Mouse (Mus musculus) embryonic facial prominence, embryonic 15.5 days (tissue): ENCODE results near the gene Fam107b. TPM values are rescaled to one million over a fixed set of nuclear protein-coding genes. Genes with fewer than 3 reads are reported as not detected.

ENCODE experiments used
- ATAC-seq: fragments of 200-750 bp; cut with Nextera tagmentation; 2 replicates; pipeline ENCODE4 v1.8.0; 2017; ENCODE audit warnings: low read depth, moderate TSS enrichment; ENCODE audit not compliant: insufficient number of reproducible peaks, low FRiP score, low TSS enrichment
- H3K27ac ChIP-seq: fragments of 300-500 bp; sonication (generic); replicated peaks from 2 replicates; pipeline ENCODE4 v1.5.1; 2015; ENCODE audit warnings: mild to moderate bottlenecking, inconsistent platforms
- H3K27me3 ChIP-seq: fragments of 300-500 bp; sonication (generic); 2 replicates; pipeline ENCODE4 v1.6.1; 2015; ENCODE audit warnings: inconsistent platforms
- H3K36me3 ChIP-seq: fragments of 300-500 bp; sonication (generic); 2 replicates; pipeline ENCODE4 v1.6.1; 2015; ENCODE audit warnings: mild to moderate bottlenecking, inconsistent platforms
- H3K4me1 ChIP-seq: fragments of 300-500 bp; sonication (generic); 2 replicates; pipeline ENCODE4 v1.6.1; 2015; ENCODE audit warnings: inconsistent platforms
- H3K4me2 ChIP-seq: fragments of 300-500 bp; sonication (generic); replicated peaks from 2 replicates; pipeline ENCODE4 v1.6.1; 2015; ENCODE audit warnings: mild to moderate bottlenecking, inconsistent platforms
- H3K4me3 ChIP-seq: fragments of 300-500 bp; sonication (generic); replicated peaks from 2 replicates; pipeline ENCODE4 v1.5.1; 2015; ENCODE audit warnings: mild to moderate bottlenecking, inconsistent platforms
- H3K9ac ChIP-seq: fragments of 300-500 bp; sonication (generic); 2 replicates; pipeline ENCODE4 v1.6.1; 2015; ENCODE audit warnings: inconsistent platforms
- H3K9me3 ChIP-seq: fragments of 300-500 bp; sonication (generic); replicated peaks from 2 replicates; pipeline ENCODE4 v1.6.1; 2016; ENCODE audit warnings: inconsistent platforms
- WGBS: fragments of 180-500 bp; shearing (Covaris S2); methylation state at CpG from one replicate; pipeline ENCODE4 v1.1.7; 2015; 5-methylcytosine and 5-hydroxymethylcytosine counted together
- polyA plus RNA-seq: library from polyadenylated mRNA; unstranded; fragments of >200 nt; fragmentation: Nextera tagmentation; extraction: Ambion mirVana; gene quantifications from 2 replicates; pipeline ENCODE4 v1.2.1, GENCODE M21; 2015

Gene Fam107b
- polyA plus RNA-seq, 1 experiment from 2014 or later: 42.7 TPM

- Histone ChIP-seq H3K4me3 (no peak overlapping the region), H3K27ac (no peak overlapping the region), H3K4me2 (no peak overlapping the region), H3K27me3 (no peaks in the 10 kb centered on the region), H3K9me3 (no peaks in the 10 kb centered on the region), H3K9ac (no peak overlapping the region), H3K36me3 (no peaks in the 10 kb centered on the region), H3K4me1 (no peaks in the 10 kb centered on the region)
- WGBS: 59% methylated on average over 8 of the region's 8 CpGs
- no peak for ATAC-seq
Observed at GRCm38 (mm10) chr2:3608868-3609854, 38.9 kb downstream of the Fam107b start.

GRCm38 (mm10) chr2:3618446-3618845 is 48.2 kb downstream of the Fam107b start:
- Histone ChIP-seq H3K9ac (no peak overlapping the region), H3K4me1 (no peaks in the 10 kb centered on the region), H3K4me2 (no peak overlapping the region), H3K27ac (no peak overlapping the region), H3K27me3 (no peaks in the 10 kb centered on the region), H3K4me3 (no peak overlapping the region), H3K9me3 (no peaks in the 10 kb centered on the region), H3K36me3 (no peaks in the 10 kb centered on the region)
- no peak for ATAC-seq
- 95% methylated on average over 1 of the region's 1 CpGs for WGBS

- H3K4me2 ChIP-seq: no peak overlapping the region
- no peak for ATAC-seq
- 73% methylated on average over 6 of the region's 6 CpGs for WGBS
- H3K9me3 ChIP-seq: no peaks in the 10 kb centered on the region
- H3K27me3 ChIP-seq: no peaks in the 10 kb centered on the region
- no peak overlapping the region for H3K4me3 ChIP-seq
- H3K36me3 ChIP-seq: no peaks in the 10 kb centered on the region
- H3K9ac ChIP-seq: no peak overlapping the region
- no peak overlapping the region for H3K27ac ChIP-seq
- H3K4me1 ChIP-seq: no peaks in the 10 kb centered on the region
Observed at GRCm38 (mm10) chr2:3621568-3621967, 51.3 kb downstream of the Fam107b start.

GRCm38 (mm10) chr2:3622158-3622557 is 51.9 kb downstream of the Fam107b start:
- Histone ChIP-seq H3K4me3 (no peak overlapping the region), H3K4me2 (no peak overlapping the region), H3K9me3 (no peaks in the 10 kb centered on the region), H3K27me3 (no peaks in the 10 kb centered on the region), H3K36me3 (no peaks in the 10 kb centered on the region), H3K9ac (no peak overlapping the region), H3K27ac (no peak overlapping the region), H3K4me1 (no peaks in the 10 kb centered on the region)
- 91% methylated on average over 2 of the region's 2 CpGs for WGBS
- ATAC-seq: no peak

- H3K9me3 ChIP-seq: no peaks in the 10 kb centered on the region
- H3K27ac ChIP-seq: no peak overlapping the region
- 92% methylated on average over 7 of the region's 7 CpGs for WGBS
- no peaks in the 10 kb centered on the region for H3K27me3 ChIP-seq
- H3K4me2 ChIP-seq: no peak overlapping the region
- no peaks in the 10 kb centered on the region for H3K36me3 ChIP-seq
- no peak overlapping the region for H3K4me3 ChIP-seq
- ATAC-seq: no peak
- H3K9ac ChIP-seq: no peak overlapping the region
- no peaks in the 10 kb centered on the region for H3K4me1 ChIP-seq
Observed at GRCm38 (mm10) chr2:3623207-3623980, 53.1 kb downstream of the Fam107b start.

- Histone ChIP-seq H3K36me3 (no peaks in the 10 kb centered on the region), H3K27ac (no peak overlapping the region), H3K4me3 (no peak overlapping the region), H3K4me2 (no peak overlapping the region), H3K27me3 (no peaks in the 10 kb centered on the region), H3K9me3 (no peaks in the 10 kb centered on the region), H3K9ac (no peak overlapping the region), H3K4me1 (no peaks in the 10 kb centered on the region)
- WGBS: 87% methylated on average over 7 of the region's 7 CpGs
- no peak for ATAC-seq
Observed at GRCm38 (mm10) chr2:3623981-3624584, 53.8 kb downstream of the Fam107b start.

GRCm38 (mm10) chr2:3629096-3629495 is 58.8 kb downstream of the Fam107b start:
- Histone ChIP-seq H3K4me1 (no peaks in the 10 kb centered on the region), H3K9me3 (no peaks in the 10 kb centered on the region), H3K27me3 (no peaks in the 10 kb centered on the region), H3K27ac (no peak overlapping the region), H3K36me3 (no peaks in the 10 kb centered on the region), H3K4me3 (no peak overlapping the region), H3K9ac (no peak overlapping the region), H3K4me2 (no peak overlapping the region)
- WGBS: 84% methylated on average over 6 of the region's 6 CpGs
- ATAC-seq: no peak

- Histone ChIP-seq H3K36me3 (no peaks in the 10 kb centered on the region), H3K27me3 (no peaks in the 10 kb centered on the region), H3K9me3 (no peaks in the 10 kb centered on the region), H3K4me2 (no peak overlapping the region), H3K4me1 (no peaks in the 10 kb centered on the region), H3K9ac (no peak overlapping the region), H3K4me3 (no peak overlapping the region), H3K27ac (no peak overlapping the region)
- no peak for ATAC-seq
- 83% methylated on average over 5 of the region's 5 CpGs for WGBS
Observed at GRCm38 (mm10) chr2:3629741-3630140, 59.5 kb downstream of the Fam107b start.

- Histone ChIP-seq H3K9me3 (no peaks in the 10 kb centered on the region), H3K4me2 (no peak overlapping the region), H3K27me3 (no peaks in the 10 kb centered on the region), H3K4me3 (no peak overlapping the region), H3K36me3 (no peaks in the 10 kb centered on the region), H3K4me1 (no peaks in the 10 kb centered on the region), H3K9ac (no peak overlapping the region), H3K27ac (no peak overlapping the region)
- ATAC-seq: no peak
- 90% methylated on average over 5 of the region's 5 CpGs for WGBS
Observed at GRCm38 (mm10) chr2:3630769-3631477, 60.6 kb downstream of the Fam107b start.

- Histone ChIP-seq H3K4me1 (no peaks in the 10 kb centered on the region), H3K4me2 (no peak overlapping the region), H3K36me3 (no peaks in the 10 kb centered on the region), H3K27ac (no peak overlapping the region), H3K9ac (no peak overlapping the region), H3K4me3 (no peak overlapping the region), H3K27me3 (no peaks in the 10 kb centered on the region), H3K9me3 (no peaks in the 10 kb centered on the region)
- WGBS: 74% methylated on average over 9 of the region's 9 CpGs
- no peak for ATAC-seq
Observed at GRCm38 (mm10) chr2:3633137-3633536, 62.8 kb downstream of the Fam107b start.

- Histone ChIP-seq H3K4me3 (no peak overlapping the region), H3K4me1 (no peaks in the 10 kb centered on the region), H3K9ac (no peak overlapping the region), H3K27me3 (no peaks in the 10 kb centered on the region), H3K4me2 (no peak overlapping the region), H3K27ac (no peak overlapping the region), H3K9me3 (no peaks in the 10 kb centered on the region), H3K36me3 (no peaks in the 10 kb centered on the region)
- ATAC-seq: no peak
- WGBS: 79% methylated on average over 5 of the region's 5 CpGs
Observed at GRCm38 (mm10) chr2:3636771-3637170, 66.5 kb downstream of the Fam107b start.
